Mouse (Mus musculus) heart, adult 2 months (tissue): ENCODE measurements at regions not wholly inside any gene's neighbourhood (a gene's known extent, or its start where the extent isn't known, plus 50 kb on each side); places are given as distances from the start of the nearest gene placed in this dataset.

Source experiments
- CTCF ChIP-seq: fragments of 200-600 bp; IDR thresholded peaks from 2 replicates; pipeline ENCODE4 v1.8.1; 2022; ENCODE audit warnings: antibody characterized with exemption, mild to moderate bottlenecking, moderate library complexity
- EP300 ChIP-seq: fragments of 200-500 bp; IDR thresholded peaks from 2 replicates; pipeline ENCODE4 v1.6.1; 2011; ENCODE audit warnings: low read depth, low read length, control low read depth; ENCODE audit not compliant: insufficient read depth
- POLR2A ChIP-seq: fragments of 200-500 bp; IDR thresholded peaks from 2 replicates; pipeline ENCODE4 v1.6.1; 2011; ENCODE audit warnings: mild to moderate bottlenecking, low read depth, low read length, control low read depth; ENCODE audit not compliant: insufficient read depth

GRCm38 (mm10) chr13:84056451-84056850 lies 165.6 kb upstream of the Tmem161b start:
- no peak for TF ChIP-seq CTCF
- no peak for TF ChIP-seq POLR2A
- TF ChIP-seq EP300: no peak
